Mouse (Mus musculus) Patski (cell line): ENCODE results near the gene Dapp1. TPM values are rescaled to one million over a fixed set of nuclear protein-coding genes. Genes with fewer than 3 reads are reported as not detected.

Experiments
- ATAC-seq: fragments of 100-300 bp; one replicate; pipeline ENCODE4 v1.8.0; 2021
- CTCF ChIA-PET: fragments of 350-600 bp; sonication (Branson Sonifier 250); formaldehyde crosslinking; loops from one replicate; lab custom pipeline; 2022; ENCODE audit warnings: inconsistent platforms; lab: Charles Lee
- POLR2A ChIA-PET: fragments of 350-600 bp; sonication (Branson Sonifier 250); formaldehyde crosslinking; loops from one replicate; lab custom pipeline; 2022; ENCODE audit warnings: antibody characterized with exemption, inconsistent platforms; lab: Charles Lee
- DNase-seq: peaks from one replicate; pipeline ENCODE4 v3.0.0-alpha.2; 2011; ENCODE audit warnings: low read depth, low spot score
- H3K27me3 ChIP-seq: fragments of 371-371 bp; one replicate; pipeline ENCODE4 v1.5.1; 2021
- CTCF ChIP-seq: fragments of 100-300 bp; IDR thresholded peaks from one replicate; pipeline ENCODE4 v1.5.1; 2021
- in situ Hi-C: fragments of 300-500 bp; cut with MboI; formaldehyde crosslinking; loops from 3 replicates; pipeline ENCODE4 v1.11.1; 2018; ENCODE audit warnings: low pct_unique_long_range_greater_than_20kb, mixed read lengths
- polyA plus RNA-seq: library from polyadenylated mRNA; unstranded; gene quantifications from one replicate; pipeline ENCODE4 v1.2.3, GENCODE M21; 2021

Gene Dapp1
- polyA plus RNA-seq, 1 experiment from 2014 or later, result 4.0 TPM

- in situ Hi-C loops, result no loop called here
- DNase-seq (no peak), ATAC-seq (no peak)
- no peaks in the 10 kb centered on the region for H3K27me3 ChIP-seq
- ChIA-PET CTCF (interaction anchor here (1.1 kb wide), 1 partner anchor 17 kb away, joined by 5 read pairs; no protein-coding TSS in a partner anchor), POLR2A (no interaction called here)
- no peak for TF ChIP-seq CTCF
Measured at GRCm38 (mm10) chr3:138008152-138008551, 26.8 kb upstream of the Dapp1 start.

GRCm38 (mm10) chr3:138006896-138007295 is 25.6 kb upstream of the Dapp1 start:
- CTCF ChIA-PET, result interaction anchor here (1.5 kb wide), 1 partner anchor 8 kb away, joined by 3 read pairs; no protein-coding TSS in a partner anchor
- POLR2A ChIA-PET, result no interaction called here
- in situ Hi-C loops, result no loop called here
- no peak for ATAC-seq
- no peak for DNase-seq
- TF ChIP-seq CTCF, result no peak
- no peaks in the 10 kb centered on the region for H3K27me3 ChIP-seq

- CTCF ChIA-PET, result interaction anchor here (1.0 to 1.3 kb wide), 3 partner anchors 12 to 141 kb away, joined by 3 to 4 read pairs (median 3); partner anchors contain the start of gene Mttp
- no peaks in the 10 kb centered on the region for H3K27me3 ChIP-seq
- in situ Hi-C loops, result no loop called here
- POLR2A ChIA-PET, result interaction anchor here (0.7 kb wide), 1 partner anchor 141 kb away, joined by 3 read pairs; no protein-coding TSS in a partner anchor
- DNase-seq (no peak), ATAC-seq (no peak)
- TF ChIP-seq CTCF, result no peak
Measured at GRCm38 (mm10) chr3:138003264-138003663, 21.9 kb upstream of the Dapp1 start.

- in situ Hi-C loops, result no loop called here
- DNase-seq (no peak), ATAC-seq (no peak)
- H3K27me3 ChIP-seq, result no peaks in the 10 kb centered on the region
- ChIA-PET POLR2A (no interaction called here), CTCF (interaction anchor here (1.0 to 1.9 kb wide), 4 partner anchors 11 to 142 kb away, joined by 3 to 9 read pairs (median 4); partner anchors contain the start of gene Mttp)
- no peak for TF ChIP-seq CTCF
Measured at GRCm38 (mm10) chr3:138002545-138002944, 21.2 kb upstream of the Dapp1 start.

- TF ChIP-seq CTCF, result no peak
- ChIA-PET CTCF (interaction anchor here (1.9 kb wide), 1 partner anchor 10 kb away, joined by 9 read pairs; no protein-coding TSS in a partner anchor), POLR2A (interaction anchor here (0.6 kb wide), 1 partner anchor 60 kb away, joined by 3 read pairs; no protein-coding TSS in a partner anchor)
- DNase-seq (no peak), ATAC-seq (no peak)
- no peaks in the 10 kb centered on the region for H3K27me3 ChIP-seq
- in situ Hi-C loops, result no loop called here
Measured at GRCm38 (mm10) chr3:138001865-138002264, 20.5 kb upstream of the Dapp1 start.

- H3K27me3 ChIP-seq, result no peaks in the 10 kb centered on the region
- DNase-seq (no peak), ATAC-seq (no peak)
- POLR2A ChIA-PET, result no interaction called here
- TF ChIP-seq CTCF, result no peak
- in situ Hi-C loops, result no loop called here
- CTCF ChIA-PET, result interaction anchor here (1.2 to 1.9 kb wide), 3 partner anchors 9 to 91 kb away, joined by 3 to 9 read pairs (median 3); no protein-coding TSS in a partner anchor
Measured at GRCm38 (mm10) chr3:138000724-138001069, 19.4 kb upstream of the Dapp1 start.

GRCm38 (mm10) chr3:138000062-138000723 is 18.8 kb upstream of the Dapp1 start:
- ATAC-seq (no peak), DNase-seq (no peak)
- ChIA-PET CTCF (interaction anchor here (0.8 to 1.2 kb wide), 3 partner anchors 48 to 144 kb away, joined by 3 read pairs; partner anchors contain the start of gene Mttp), POLR2A (no interaction called here)
- no peaks in the 10 kb centered on the region for H3K27me3 ChIP-seq
- no peak for TF ChIP-seq CTCF
- in situ Hi-C loops, result no loop called here

GRCm38 (mm10) chr3:137999224-137999790 is 18.0 kb upstream of the Dapp1 start:
- ATAC-seq (no peak), DNase-seq (no peak)
- in situ Hi-C loops, result loop anchor here (25.0 kb wide), 1 partner anchor 438 kb away; the partner anchor contains the start of gene Adh5
- ChIA-PET CTCF (interaction anchor here (0.8 to 0.9 kb wide), 2 partner anchors 8 to 145 kb away, joined by 3 read pairs; partner anchors contain the start of gene Mttp), POLR2A (interaction anchor here (0.5 to 1.0 kb wide), 2 partner anchors 62 to 145 kb away, joined by 3 read pairs; no protein-coding TSS in a partner anchor)
- no peak for TF ChIP-seq CTCF
- H3K27me3 ChIP-seq, result no peaks in the 10 kb centered on the region

- no peak for DNase-seq
- ChIA-PET POLR2A (interaction anchor here (0.5 to 1.0 kb wide), 2 partner anchors 62 to 145 kb away, joined by 3 read pairs; no protein-coding TSS in a partner anchor), CTCF (interaction anchor here (0.8 to 0.9 kb wide), 2 partner anchors 8 kb away, joined by 3 read pairs; no protein-coding TSS in a partner anchor)
- TF ChIP-seq CTCF, result no peak
- no peak for ATAC-seq
- H3K27me3 ChIP-seq, result no peaks in the 10 kb centered on the region
- in situ Hi-C loops, result loop anchor here (25.0 kb wide), 1 partner anchor 439 kb away; the partner anchor contains the start of gene Adh5
Measured at GRCm38 (mm10) chr3:137998491-137999223, 17.3 kb upstream of the Dapp1 start.

GRCm38 (mm10) chr3:137995486-137995885 is 14.1 kb upstream of the Dapp1 start:
- TF ChIP-seq CTCF, result no peak
- CTCF ChIA-PET, result interaction anchor here (5.2 kb wide), 1 partner anchor 149 kb away, joined by 42 read pairs; the partner anchor contains the start of genes Mttp and Trmt10a
- in situ Hi-C loops, result loop anchor here (25.0 kb wide), 1 partner anchor 442 kb away; the partner anchor contains the start of gene Adh5
- no peak for DNase-seq
- POLR2A ChIA-PET, result interaction anchor here (1.5 kb wide), 1 partner anchor 148 kb away, joined by 7 read pairs; the partner anchor contains the start of gene Trmt10a
- no peaks in the 10 kb centered on the region for H3K27me3 ChIP-seq
- ATAC-seq, result no peak
